Mouse (Mus musculus) MEL (cell line): ENCODE results near the gene Gm20696. TPM values are rescaled to one million over a fixed set of nuclear protein-coding genes. Genes with fewer than 3 reads are reported as not detected.

Source experiments
- DNase-seq: peaks from one replicate; pipeline ENCODE4 v3.0.0; 2011; ENCODE audit warnings: low read depth, low spot score
- H3K27ac ChIP-seq: 2 replicates; pipeline ENCODE4 v1.5.1; 2012; ENCODE audit warnings: low read depth, mild to moderate bottlenecking, control low read depth, low read length, moderate library complexity; ENCODE audit not compliant: control insufficient read depth
- H3K27me3 ChIP-seq, 2 experiments: fragments of 150-350 bp in 1 of 2; sonication (generic) in 1 of 2; 2 replicates each; pipeline ENCODE4 v1.6.1; 2012; ENCODE audit warnings: low read length in 2 of 2, mild to moderate bottlenecking in 2 of 2, improper control_type of control experiment in 1 of 2, moderate library complexity in 1 of 2; ENCODE audit not compliant: insufficient read depth in 2 of 2, control insufficient read depth in 1 of 2
- H3K36me3 ChIP-seq, 2 experiments: 2 replicates each; pipeline ENCODE4 v1.6.1; 2012 to 2014; ENCODE audit warnings: low read length in 2 of 2, improper control_type of control experiment in 1 of 2, inconsistent platforms in 1 of 2, mild to moderate bottlenecking in 1 of 2; ENCODE audit not compliant: insufficient read depth in 2 of 2, control insufficient read depth in 1 of 2
- H3K4me1 ChIP-seq, 2 experiments: fragments of 150-350 bp in 1 of 2; sonication (generic) in 1 of 2; 2 replicates each; pipeline ENCODE4 v1.6.1; 2012; ENCODE audit warnings: low read length in 2 of 2, improper control_type of control experiment in 1 of 2, mild to moderate bottlenecking in 1 of 2; ENCODE audit not compliant: insufficient read depth in 2 of 2, control insufficient read depth in 1 of 2
- H3K4me3 ChIP-seq, 2 experiments: fragments of 150-350 bp in 1 of 2; sonication (generic) in 1 of 2; 2 replicates each; pipeline ENCODE4 v1.5.1; 2012; ENCODE audit warnings: low read depth in 2 of 2, low read length in 2 of 2, mild to moderate bottlenecking in 2 of 2, moderate library complexity in 2 of 2, control low read depth in 1 of 2, improper control_type of control experiment in 1 of 2; ENCODE audit not compliant: control insufficient read depth in 1 of 2, insufficient read depth in 1 of 2
- H3K79me2 ChIP-seq: 2 replicates; pipeline ENCODE4 v1.6.1; 2012; ENCODE audit warnings: mild to moderate bottlenecking, low read length, moderate library complexity; ENCODE audit not compliant: control insufficient read depth, poor library complexity, insufficient read depth
- H3K9ac ChIP-seq: 2 replicates; pipeline ENCODE4 v1.6.1; 2012; ENCODE audit warnings: low read depth, mild to moderate bottlenecking, control low read depth, low read length, moderate library complexity; ENCODE audit not compliant: control insufficient read depth, poor library complexity, severe bottlenecking
- H3K9me3 ChIP-seq: fragments of 150-350 bp; sonication (generic); replicated peaks from 2 replicates; pipeline ENCODE4 v1.6.1; 2012; ENCODE audit warnings: mild to moderate bottlenecking, low read length, improper control_type of control experiment, moderate library complexity; ENCODE audit not compliant: insufficient read depth
- CHD1 ChIP-seq: IDR thresholded peaks from 2 replicates; pipeline ENCODE4 v1.6.1; 2012; ENCODE audit warnings: low read depth, mild to moderate bottlenecking, inconsistent platforms, low read length, improper control_type of control experiment
- CTCF ChIP-seq, 3 experiments: IDR thresholded peaks in 2 of 3; conservative IDR thresholded peaks in 1 of 3; 2 replicates each; pipeline ENCODE4 v1.5.1; 2011 to 2012; ENCODE audit warnings: low read length in 3 of 3, low read depth in 2 of 3, mild to moderate bottlenecking in 2 of 3, improper control_type of control experiment in 1 of 3, inconsistent platforms in 1 of 3, mixed read lengths in 1 of 3, moderate library complexity in 1 of 3; ENCODE audit not compliant: control insufficient read depth in 1 of 3, insufficient read depth in 1 of 3, poor library complexity in 1 of 3, severe bottlenecking in 1 of 3
- E2F4 ChIP-seq: IDR thresholded peaks from 2 replicates; pipeline ENCODE4 v1.6.1; 2011; ENCODE audit warnings: low read depth, low read length, improper control_type of control experiment, borderline replicate concordance
- EP300 ChIP-seq, 2 experiments: IDR thresholded peaks; 2 replicates each; pipeline ENCODE4 v1.6.1; 2011; ENCODE audit warnings: improper control_type of control experiment in 2 of 2, low read length in 2 of 2, low read depth in 1 of 2, mild to moderate bottlenecking in 1 of 2
- GABPA ChIP-seq: IDR thresholded peaks from 2 replicates; pipeline ENCODE4 v1.6.1; 2012; ENCODE audit warnings: low read depth, mild to moderate bottlenecking, inconsistent platforms, low read length, improper control_type of control experiment, moderate library complexity
- HCFC1 ChIP-seq: IDR thresholded peaks from 2 replicates; pipeline ENCODE4 v1.6.1; 2012; ENCODE audit warnings: low read depth, mild to moderate bottlenecking, inconsistent platforms, low read length, improper control_type of control experiment, moderate library complexity
- JUND ChIP-seq: IDR thresholded peaks from 2 replicates; pipeline ENCODE4 v1.6.1; 2011; ENCODE audit warnings: low read depth, mild to moderate bottlenecking, improper control_type of control experiment, low read length
- MAFK ChIP-seq: IDR thresholded peaks from 2 replicates; pipeline ENCODE4 v1.6.1; 2011; ENCODE audit warnings: low read depth, mild to moderate bottlenecking, low read length, improper control_type of control experiment, borderline replicate concordance
- MXI1 ChIP-seq: IDR thresholded peaks from 2 replicates; pipeline ENCODE4 v1.6.1; 2011; ENCODE audit warnings: mild to moderate bottlenecking, low read depth, low read length, improper control_type of control experiment
- MYB ChIP-seq: IDR thresholded peaks from 2 replicates; pipeline ENCODE4 v1.6.1; 2011; ENCODE audit warnings: mild to moderate bottlenecking, low read depth, low read length, improper control_type of control experiment
- NRF1 ChIP-seq: IDR thresholded peaks from 2 replicates; pipeline ENCODE4 v1.6.1; 2014; ENCODE audit warnings: low read depth, mild to moderate bottlenecking, inconsistent platforms, low read length, improper control_type of control experiment, moderate library complexity; ENCODE audit not compliant: poor library complexity, insufficient read depth, severe bottlenecking
- RAD21 ChIP-seq: IDR thresholded peaks from 2 replicates; pipeline ENCODE4 v1.6.1; 2011; ENCODE audit warnings: mild to moderate bottlenecking, low read depth, low read length, improper control_type of control experiment
- SMC3 ChIP-seq: IDR thresholded peaks from 2 replicates; pipeline ENCODE4 v1.6.1; 2011; ENCODE audit warnings: low read depth, low read length, improper control_type of control experiment
- TAL1 ChIP-seq: IDR thresholded peaks from 2 replicates; pipeline ENCODE4 v1.6.1; 2012; ENCODE audit warnings: mild to moderate bottlenecking, inconsistent platforms, low read length, moderate library complexity, mixed read lengths
- TBP ChIP-seq: IDR thresholded peaks from 2 replicates; pipeline ENCODE4 v1.8.0; 2011; ENCODE audit warnings: low read depth, low read length, improper control_type of control experiment
- TCF12 ChIP-seq: IDR thresholded peaks from 2 replicates; pipeline ENCODE4 v1.6.1; 2014; ENCODE audit warnings: low read depth, mild to moderate bottlenecking, inconsistent platforms, low read length, improper control_type of control experiment, moderate library complexity
- UBTF ChIP-seq: IDR thresholded peaks from 2 replicates; pipeline ENCODE4 v1.6.1; 2012; ENCODE audit warnings: low read depth, mild to moderate bottlenecking, inconsistent platforms, low read length, improper control_type of control experiment, moderate library complexity, borderline replicate concordance; ENCODE audit not compliant: insufficient read depth
- USF2 ChIP-seq, 2 experiments: IDR thresholded peaks; 2 replicates each; pipeline ENCODE4 v1.6.1; 2011 to 2012; ENCODE audit warnings: improper control_type of control experiment in 2 of 2, low read length in 2 of 2, borderline replicate concordance in 1 of 2, inconsistent platforms in 1 of 2, low read depth in 1 of 2, mild to moderate bottlenecking in 1 of 2; ENCODE audit not compliant: insufficient read depth in 1 of 2
- polyA plus RNA-seq, 2 experiments: library from polyadenylated mRNA; stranded (reverse) in 1 of 2; unstranded in 1 of 2; fragments of >175 nt in 1 of 2; fragments of >200 nt in 1 of 2; gene quantifications; 2 replicates each; pipeline versions ENCODE4 v1.2.1 to v1.2.4; 2012; ENCODE audit warnings: low replicate concordance in 2 of 2, low read depth in 1 of 2; ENCODE audit not compliant: insufficient read length in 2 of 2, insufficient read depth in 1 of 2, missing spikeins in 1 of 2
- total RNA-seq: library from RNA; depleted of rRNA; stranded (reverse); fragments of 300-350 nt; gene quantifications from 2 replicates; pipeline ENCODE4 v1.2.3, GENCODE M21; 2012

The Gm20696 gene
- total and polyA plus RNA-seq, 3 experiments, result 0.07 to 0.39 TPM; not detected in 1

- Histone ChIP-seq H3K27me3 (no peaks in the 10 kb centered on the region), H3K4me3 (no peak overlapping the region), H3K9me3 (no peaks in the 10 kb centered on the region), H3K9ac (no peak overlapping the region), H3K79me2 (no peaks in the 10 kb centered on the region), H3K4me1 (peaks cover 0 to 3% of the 10 kb centered on the region in 2 experiments; a peak in 1 of 4 replicates), H3K27ac (no peak overlapping the region), H3K36me3 (no peaks in the 10 kb centered on the region)
- TF ChIP-seq GABPA (no peak), CTCF (IDR thresholded peaks at IDR 0.05 in 2 of 3, conservative IDR thresholded peaks at IDR 0.05 in 1 of 3; ENCODE audit: control insufficient read depth in 1 of 3, insufficient read depth in 1 of 3, low read depth in 2 of 3, low read length in 3 of 3, poor library complexity in 1 of 3, severe bottlenecking in 1 of 3) (no peak), CHD1 (no peak), TCF12 (no peak), E2F4 (no peak), JUND (no peak), MXI1 (no peak), HCFC1 (no peak), TBP (no peak), SMC3 (no peak), USF2 (IDR thresholded peaks at IDR 0.05; ENCODE audit: borderline replicate concordance in 1 of 2, insufficient read depth in 1 of 2, low read depth in 1 of 2, low read length in 2 of 2) (no peak), RAD21 (no peak), MAFK (no peak), NRF1 (no peak), EP300 (IDR thresholded peaks at IDR 0.05; ENCODE audit: low read depth in 1 of 2, low read length in 2 of 2) (no peak), MYB (no peak), UBTF (no peak)
- DNase-seq, result no peak
Measured at GRCm38 (mm10) chr6:99377716-99378115, 288.9 kb downstream of the Gm20696 start.

- DNase-seq, result no peak
- H3K36me3 ChIP-seq, result peaks cover 0 to 2% of the 10 kb centered on the region in 2 experiments; a peak in 1 of 4 replicates
- H3K4me3 ChIP-seq, result no peak overlapping the region
- H3K9ac ChIP-seq, result no peak overlapping the region
- no peak overlapping the region for H3K27ac ChIP-seq
- peaks cover 0 to 5% of the 10 kb centered on the region in 2 experiments; a peak in 2 of 4 replicates for H3K4me1 ChIP-seq
- no peaks in the 10 kb centered on the region for H3K27me3 ChIP-seq
- TF ChIP-seq NRF1 (no peak), TAL1 (no peak)
- no peaks in the 10 kb centered on the region for H3K9me3 ChIP-seq
- no peaks in the 10 kb centered on the region for H3K79me2 ChIP-seq
Measured at GRCm38 (mm10) chr6:99377131-99377530, 289.5 kb downstream of the Gm20696 start.
